Comparison of ENCODE assay signal across 9 mouse cellular contexts in the genomic region with DNA sequence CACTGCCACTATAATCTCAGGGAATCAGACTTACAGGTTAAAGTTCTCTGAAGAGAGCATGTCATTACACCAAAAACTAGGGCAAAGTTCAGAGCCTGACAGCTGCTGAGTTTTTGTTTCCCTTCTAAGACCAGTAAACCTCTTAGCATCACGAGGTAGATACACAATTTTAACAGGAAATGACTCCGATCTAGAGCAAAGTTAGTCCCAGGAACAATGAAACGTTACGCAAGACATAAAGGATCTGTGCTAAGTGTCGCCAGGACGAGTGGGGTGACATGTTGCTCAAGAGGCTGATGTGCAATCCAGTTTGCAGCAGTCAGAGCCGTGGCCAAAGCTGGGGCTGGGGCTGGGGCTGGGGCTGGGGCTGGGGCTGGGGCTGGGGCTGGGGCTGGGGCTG. TPM values are rescaled to one million over a fixed set of nuclear protein-coding genes. Genes with fewer than 3 reads are reported as not detected.
DNase-seq lines count a peak whose midpoint lies in the region; ATAC-seq and TF ChIP-seq lines count a peak whose summit lies in the region.
"Had no signal": no experiment of that assay in that cellular context is flagged by ENCODE, and none has a peak within 500 bp of the region (broad histone marks: within the 10 kb centered on the region; RNA-seq: fewer than 3 reads in every experiment).

No protein-coding gene starts in this region.

- TF ChIP-seq CTCF in heart, adult 2 months (IDR thresholded peaks at IDR 0.05) = no peak
- no peak for TF ChIP-seq CTCF in liver, embryonic 14.5 days (IDR thresholded peaks at IDR 0.05; ENCODE audit: low read depth)

- H3K4me3 ChIP-seq in heart, adult 2 months = no peak overlapping the region
- H3K4me3 ChIP-seq in heart, embryonic 12.5 days = no peak overlapping the region
- H3K4me3 ChIP-seq in liver, embryonic 14.5 days (ENCODE audit: insufficient read depth in 1 of 2, low read depth in 2 of 2, low read length in 2 of 2) = no peak overlapping the region
- no peak overlapping the region for H3K4me3 ChIP-seq in embryonic facial prominence, embryonic 10.5 days
- H3K4me3 ChIP-seq in midbrain, embryonic 14.5 days (replicated peaks; ENCODE audit: low read depth, low read length) = no peak overlapping the region

- 9% methylated on average over 7 of the region's 7 CpGs for WGBS in heart, adult 2 months
- 35% methylated on average over 7 of the region's 7 CpGs for WGBS in heart, embryonic 12.5 days
- WGBS in liver, embryonic 14.5 days (ENCODE audit: insufficient replicate concordance) = 21% methylated on average over 7 of the region's 7 CpGs
- WGBS in embryonic facial prominence, embryonic 10.5 days = 62% methylated on average over 7 of the region's 7 CpGs
- 53% methylated on average over 7 of the region's 7 CpGs for WGBS in midbrain, embryonic 14.5 days

- H3K79me2 ChIP-seq in heart, adult 2 months (replicated peaks; ENCODE audit: control insufficient read depth, insufficient read depth, low read length) = no peaks in the 10 kb centered on the region

- TF ChIP-seq EP300 in heart, adult 2 months (IDR thresholded peaks at IDR 0.05; ENCODE audit: insufficient read depth, low read depth, low read length) = peak; percentile 80; the same call in 1 of the 2 replicates
- TF ChIP-seq EP300 in liver, embryonic 14.5 days (IDR thresholded peaks at IDR 0.05; ENCODE audit: low read depth) = peak; percentile 41

- peaks cover 5% of the 10 kb centered on the region for H3K36me3 ChIP-seq in heart, adult 2 months (ENCODE audit: control insufficient read depth, insufficient read depth, low read length)
- no peaks in the 10 kb centered on the region for H3K36me3 ChIP-seq in heart, embryonic 12.5 days
- H3K36me3 ChIP-seq in liver, embryonic 14.5 days (replicated peaks; ENCODE audit: control insufficient read depth, insufficient read depth, low read depth) = no peaks in the 10 kb centered on the region
- no peaks in the 10 kb centered on the region for H3K36me3 ChIP-seq in embryonic facial prominence, embryonic 10.5 days (replicated peaks)
- H3K36me3 ChIP-seq in midbrain, embryonic 14.5 days (ENCODE audit: control insufficient read depth, insufficient read depth, low read length) = no peaks in the 10 kb centered on the region

- intact Hi-C loops in heart, adult 2 months (cut with DNase I) = no loop called here

- ATAC-seq in heart, embryonic 12.5 days (ENCODE audit: insufficient number of reproducible peaks, low FRiP score) = no peak
- peak; percentile 57 for ATAC-seq in liver, embryonic 14.5 days (ENCODE audit: insufficient read depth)
- ATAC-seq in midbrain, embryonic 14.5 days (ENCODE audit: low FRiP score, low TSS enrichment) = no peak

- H3K4me2 ChIP-seq in heart, embryonic 12.5 days = no peak overlapping the region
- H3K4me2 ChIP-seq in liver, embryonic 14.5 days (ENCODE audit: low read depth) = no peak overlapping the region
- no peak overlapping the region for H3K4me2 ChIP-seq in midbrain, embryonic 14.5 days (ENCODE audit: low read length)

- H3K9ac ChIP-seq in heart, adult 2 months (ENCODE audit: low read depth, low read length) = no peak overlapping the region
- H3K9ac ChIP-seq in heart, embryonic 12.5 days = no peak overlapping the region
- no peak overlapping the region for H3K9ac ChIP-seq in liver, embryonic 14.5 days (replicated peaks)
- no peak overlapping the region for H3K9ac ChIP-seq in midbrain, embryonic 14.5 days (replicated peaks; ENCODE audit: low read length)

- peak; percentile 50; the same call in 1 of the 2 replicates for TF ChIP-seq POLR2A in heart, adult 2 months (IDR thresholded peaks at IDR 0.05; ENCODE audit: insufficient read depth, low read depth, low read length)

- peak overlapping the region; percentile 90 for H3K27ac ChIP-seq in heart, adult 2 months
- H3K27ac ChIP-seq in heart, embryonic 12.5 days (ENCODE audit: poor library complexity, severe bottlenecking) = no peak overlapping the region
- H3K27ac ChIP-seq in liver, embryonic 14.5 days = peak overlapping the region; percentile 52
- no peak overlapping the region for H3K27ac ChIP-seq in embryonic facial prominence, embryonic 10.5 days (replicated peaks)
- H3K27ac ChIP-seq in midbrain, embryonic 14.5 days (replicated peaks; ENCODE audit: low read depth, low read length) = no peak overlapping the region

- H3K9me3 ChIP-seq in heart, embryonic 12.5 days (replicated peaks) = no peaks in the 10 kb centered on the region
- no peaks in the 10 kb centered on the region for H3K9me3 ChIP-seq in liver, embryonic 14.5 days (ENCODE audit: control insufficient read depth, low read length)
- no peaks in the 10 kb centered on the region for H3K9me3 ChIP-seq in embryonic facial prominence, embryonic 10.5 days
- no peaks in the 10 kb centered on the region for H3K9me3 ChIP-seq in midbrain, embryonic 14.5 days (ENCODE audit: control insufficient read depth, low read length)

- peak; percentile 54 to 72 for DNase-seq in heart, adult 2 months
- peak; percentile 68 for DNase-seq in heart, adult 8-10 months (ENCODE audit: low spot score)
- DNase-seq in liver, embryonic 14.5 days (ENCODE audit: low read depth in 3 of 3, low spot score in 3 of 3) = peak; percentile 44 to 50 (median 48)
- DNase-seq in skeletal muscle tissue, adult 2 months (ENCODE audit: low read depth, low spot score) = peak; percentile 74
- DNase-seq in embryonic facial prominence, embryonic 10.5 days (ENCODE audit: low spot score) = no peak
- no peak for DNase-seq in cerebellum, adult 11 months
- DNase-seq in midbrain, embryonic 14.5 days = no peak
- DNase-seq: cerebellum, adult 9-10 months had no signal

- no peaks in the 10 kb centered on the region for H3K27me3 ChIP-seq in heart, adult 2 months (ENCODE audit: control insufficient read depth, insufficient read depth, low read length)
- H3K27me3 ChIP-seq in heart, embryonic 12.5 days (replicated peaks) = no peaks in the 10 kb centered on the region
- no peaks in the 10 kb centered on the region for H3K27me3 ChIP-seq in liver, embryonic 14.5 days (ENCODE audit: control insufficient read depth, insufficient read depth, low read length)
- H3K27me3 ChIP-seq in embryonic facial prominence, embryonic 10.5 days (replicated peaks; ENCODE audit: low read depth, poor library complexity, severe bottlenecking) = no peaks in the 10 kb centered on the region
- H3K27me3 ChIP-seq in midbrain, embryonic 14.5 days (ENCODE audit: control insufficient read depth, insufficient read depth, low read length) = no peaks in the 10 kb centered on the region

- peaks cover 19% of the 10 kb centered on the region for H3K4me1 ChIP-seq in heart, adult 2 months (ENCODE audit: control insufficient read depth, insufficient read depth, low read length)
- H3K4me1 ChIP-seq in heart, embryonic 12.5 days (replicated peaks) = peaks cover 15% of the 10 kb centered on the region
- peaks cover 10 to 27% of the 10 kb centered on the region in 2 experiments; a peak in 3 of 4 replicates for H3K4me1 ChIP-seq in liver, embryonic 14.5 days (replicated peaks; ENCODE audit: control insufficient read depth in 2 of 2, insufficient read depth in 2 of 2, low read length in 1 of 2)
- peaks cover 6% of the 10 kb centered on the region; the same call in 1 of the 2 replicates for H3K4me1 ChIP-seq in embryonic facial prominence, embryonic 10.5 days
- H3K4me1 ChIP-seq in midbrain, embryonic 14.5 days (ENCODE audit: control insufficient read depth, insufficient read depth, low read length) = no peaks in the 10 kb centered on the region

RNA-seq across cellular contexts. Expression of gene Plin2, which starts 20.3 kb away (rescaled TPM):
- 100 to 1,000 TPM; 115 to 120 TPM for total RNA-seq in heart, adult 2 months (2021)
- polyA plus RNA-seq in heart, adult 2 months (2012; rRNA removed) = 89.4 and 117 TPM in 2 replicates
- 54.1 and 59.3 TPM in 2 replicates for polyA plus RNA-seq in heart, embryonic 12.5 days (2016; fragmentation: Nextera tagmentation; extraction: Ambion mirVana)
- total RNA-seq in heart, adult 8-10 months (2022) = 100 to 1,000 TPM; 111 to 155 (median 132) TPM
- 89.7 and 108 TPM in 2 replicates for polyA plus RNA-seq in liver, embryonic 14.5 days (2012; rRNA removed)
- 159 and 166 TPM in 2 replicates for polyA plus RNA-seq in liver, embryonic 14.5 days (2014; fragmentation: Nextera tagmentation; extraction: Ambion mirVana)
- 70.4 and 75.4 TPM in 2 replicates for polyA plus RNA-seq in embryonic facial prominence, embryonic 10.5 days (2016; fragmentation: Nextera tagmentation; extraction: Ambion mirVana)
- polyA plus RNA-seq in midbrain, embryonic 14.5 days (2014; fragmentation: Nextera tagmentation; extraction: Ambion mirVana) = 30.9 and 41.3 TPM in 2 replicates

RNA-seq across cellular contexts. Expression of gene Dennd4c, which starts 58.2 kb away (rescaled TPM):
- total RNA-seq in heart, adult 2 months (2021) = 10 to 100 TPM; 36.0 to 36.3 TPM
- 7.1 and 12.4 TPM in 2 replicates for polyA plus RNA-seq in heart, adult 2 months (2012; rRNA removed)
- 7.7 and 8.8 TPM in 2 replicates for polyA plus RNA-seq in heart, embryonic 12.5 days (2016; fragmentation: Nextera tagmentation; extraction: Ambion mirVana)
- total RNA-seq in heart, adult 8-10 months (2022) = 10 to 100 TPM; 31.8 to 40.0 (median 36.5) TPM
- 2.0 and 2.7 TPM in 2 replicates for polyA plus RNA-seq in liver, embryonic 14.5 days (2012; rRNA removed)
- 2.1 and 2.4 TPM in 2 replicates for polyA plus RNA-seq in liver, embryonic 14.5 days (2014; fragmentation: Nextera tagmentation; extraction: Ambion mirVana)
- 6.1 and 6.2 TPM in 2 replicates for polyA plus RNA-seq in embryonic facial prominence, embryonic 10.5 days (2016; fragmentation: Nextera tagmentation; extraction: Ambion mirVana)
- 3.9 and 5.1 TPM in 2 replicates for polyA plus RNA-seq in midbrain, embryonic 14.5 days (2014; fragmentation: Nextera tagmentation; extraction: Ambion mirVana)

Comparison
In these comparisons a context has a peak if more than half of its experiments do, and no peak if none do; other contexts are left out.
1. H3K27ac ChIP-seq: peak in heart, adult 2 months (single experiment) and liver, embryonic 14.5 days (single experiment); none in heart, embryonic 12.5 days (single experiment), embryonic facial prominence, embryonic 10.5 days (single experiment) and midbrain, embryonic 14.5 days (single experiment).
2. DNase-seq: peak in heart, adult 2 months (2 of 2), heart, adult 8-10 months (single experiment), liver, embryonic 14.5 days (3 of 3) and skeletal muscle tissue, adult 2 months (single experiment); none in embryonic facial prominence, embryonic 10.5 days (single experiment), cerebellum, adult 11 months (single experiment) and midbrain, embryonic 14.5 days (single experiment).